Mouse (Mus musculus) liver, embryonic 12.5 days (tissue): ENCODE results near the gene Trpm3. TPM values are rescaled to one million over a fixed set of nuclear protein-coding genes. Genes with fewer than 3 reads are reported as not detected.

Experiments
- ATAC-seq: fragments of 200-750 bp; cut with Nextera tagmentation; 2 replicates; pipeline ENCODE4 v1.8.0; 2017; ENCODE audit warnings: moderate number of reproducible peaks, mild to moderate bottlenecking, moderate library complexity
- H3K27ac ChIP-seq: fragments of 300-500 bp; sonication (generic); 2 replicates; pipeline ENCODE4 v1.5.1; 2016; ENCODE audit warnings: mild to moderate bottlenecking
- H3K27me3 ChIP-seq: fragments of 300-500 bp; sonication (generic); replicated peaks from 2 replicates; pipeline ENCODE4 v1.6.1; 2016; ENCODE audit warnings: mild to moderate bottlenecking, moderate library complexity
- H3K36me3 ChIP-seq: fragments of 300-500 bp; sonication (generic); 2 replicates; pipeline ENCODE4 v1.6.1; 2016; ENCODE audit warnings: mild to moderate bottlenecking, moderate library complexity
- H3K4me1 ChIP-seq: fragments of 300-500 bp; sonication (generic); 2 replicates; pipeline ENCODE4 v1.6.1; 2016
- H3K4me2 ChIP-seq: fragments of 300-500 bp; sonication (generic); 2 replicates; pipeline ENCODE4 v1.6.1; 2016; ENCODE audit warnings: mild to moderate bottlenecking, moderate library complexity
- H3K4me3 ChIP-seq: fragments of 300-500 bp; sonication (generic); 2 replicates; pipeline ENCODE4 v1.5.1; 2016; ENCODE audit warnings: mild to moderate bottlenecking, moderate library complexity
- H3K9ac ChIP-seq: fragments of 300-500 bp; sonication (generic); 2 replicates; pipeline ENCODE4 v1.6.1; 2016; ENCODE audit warnings: mild to moderate bottlenecking, moderate library complexity
- H3K9me3 ChIP-seq: fragments of 300-500 bp; sonication (generic); replicated peaks from 2 replicates; pipeline ENCODE4 v1.6.1; 2016; ENCODE audit warnings: mild to moderate bottlenecking, moderate library complexity
- WGBS: fragments of 180-500 bp; shearing (Covaris S2); methylation state at CpG from one replicate; pipeline ENCODE4 v1.1.7; 2016; ENCODE audit not compliant: insufficient replicate concordance; 5-methylcytosine and 5-hydroxymethylcytosine counted together
- polyA plus RNA-seq: library from polyadenylated mRNA; unstranded; fragments of >200 nt; fragmentation: Nextera tagmentation; extraction: Ambion mirVana; gene quantifications from 2 replicates; pipeline ENCODE4 v1.2.1, GENCODE M21; 2016

Gene Trpm3
- polyA plus RNA-seq, 1 experiment from 2014 or later = not detected

DNA sequence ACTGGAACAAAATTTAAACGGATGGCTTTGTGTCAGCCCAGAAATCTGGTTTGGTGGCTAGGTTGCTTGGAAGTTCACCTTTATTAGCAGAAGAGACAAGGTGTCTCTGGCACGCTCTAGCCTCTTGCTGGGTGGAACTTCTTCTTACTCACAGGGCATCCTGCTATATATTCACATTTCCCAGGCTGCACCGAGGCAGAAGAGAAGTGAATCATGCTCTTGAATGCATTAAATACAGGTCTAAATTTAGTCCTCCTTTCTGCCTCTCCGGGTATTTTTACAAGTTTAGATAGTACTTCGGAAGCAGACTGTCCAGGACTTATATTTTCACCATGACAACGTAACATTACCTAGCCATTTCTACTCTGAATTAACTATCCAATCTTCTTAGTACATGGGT, 790.9 kb downstream of the Trpm3 start:
- no peak for ATAC-seq
- 71% methylated on average over 6 of the region's 6 CpGs for WGBS

DNA sequence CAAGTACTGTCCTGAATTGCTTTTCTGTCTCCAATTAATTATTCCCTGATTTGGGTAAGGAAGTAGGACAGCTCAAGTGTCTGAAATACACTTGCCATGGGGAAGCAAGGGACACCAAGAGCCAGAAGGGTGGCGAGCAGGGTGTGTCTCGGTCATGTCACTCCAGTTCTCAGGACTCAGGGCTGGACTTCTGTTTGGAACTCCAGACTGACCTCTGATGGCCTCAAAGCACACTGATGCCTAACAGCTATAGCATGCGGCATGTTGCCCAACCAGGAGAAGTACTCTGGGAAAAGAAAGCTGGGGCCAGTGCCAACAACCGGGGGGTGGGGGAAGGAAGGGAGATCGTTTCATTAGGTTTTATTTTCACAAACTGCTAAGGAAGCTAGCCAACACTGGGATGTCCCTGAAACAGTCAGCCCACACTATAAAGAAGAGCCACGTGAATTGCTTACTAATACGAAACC, 791.6 kb downstream of the Trpm3 start:
- H3K4me2 ChIP-seq = no peak overlapping the region
- no peak overlapping the region for H3K9ac ChIP-seq
- 67% methylated on average over 7 of the region's 7 CpGs for WGBS

More for the DNA sequence above, 790.9 kb downstream of the Trpm3 start:
- H3K4me2 ChIP-seq = no peak overlapping the region
- H3K27me3 ChIP-seq = no peaks in the 10 kb centered on the region
- H3K4me1 ChIP-seq = no peaks in the 10 kb centered on the region
- no peak overlapping the region for H3K9ac ChIP-seq
- H3K4me3 ChIP-seq = no peak overlapping the region
- no peaks in the 10 kb centered on the region for H3K9me3 ChIP-seq
- H3K27ac ChIP-seq = no peak overlapping the region
- no peaks in the 10 kb centered on the region for H3K36me3 ChIP-seq

GRCm38 (mm10) chr19:22931006-22931405, 792.2 kb downstream of the Trpm3 start:
- ATAC-seq = no peak
- H3K4me3 ChIP-seq = no peak overlapping the region
- H3K36me3 ChIP-seq = no peaks in the 10 kb centered on the region
- no peaks in the 10 kb centered on the region for H3K9me3 ChIP-seq
- H3K9ac ChIP-seq = no peak overlapping the region
- no peak overlapping the region for H3K4me2 ChIP-seq
- H3K4me1 ChIP-seq = no peaks in the 10 kb centered on the region
- H3K27ac ChIP-seq = no peak overlapping the region
- no peaks in the 10 kb centered on the region for H3K27me3 ChIP-seq
- WGBS = 69% methylated on average over 6 of the region's 6 CpGs

More for the DNA sequence above, 791.6 kb downstream of the Trpm3 start:
- no peaks in the 10 kb centered on the region for H3K27me3 ChIP-seq
- H3K4me3 ChIP-seq = no peak overlapping the region
- ATAC-seq = no peak
- H3K4me1 ChIP-seq = no peaks in the 10 kb centered on the region
- no peaks in the 10 kb centered on the region for H3K9me3 ChIP-seq
- H3K36me3 ChIP-seq = no peaks in the 10 kb centered on the region
- H3K27ac ChIP-seq = no peak overlapping the region

DNA sequence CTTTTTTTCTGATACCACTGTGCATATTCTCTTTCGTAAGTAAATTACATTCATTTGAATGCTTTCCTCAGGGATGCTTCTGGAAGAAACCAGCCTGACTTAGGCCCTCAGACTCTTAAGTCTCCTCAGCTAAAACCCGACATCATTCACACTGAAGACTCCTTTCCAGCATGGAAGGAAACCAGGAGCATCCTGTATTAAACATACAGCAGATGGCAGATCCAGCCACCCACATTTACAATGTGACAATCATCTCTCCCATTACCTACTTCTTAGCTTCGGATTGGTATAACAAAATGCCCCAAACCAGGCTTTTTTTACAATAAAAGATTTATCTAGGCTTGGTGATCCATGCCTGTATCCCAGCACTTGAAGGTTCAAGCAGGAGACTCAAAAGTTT, 796.2 kb downstream of the Trpm3 start:
- no peak for ATAC-seq
- WGBS = 63% methylated on average over 3 of the region's 3 CpGs
- no peak overlapping the region for H3K9ac ChIP-seq
- H3K36me3 ChIP-seq = no peaks in the 10 kb centered on the region
- H3K9me3 ChIP-seq = no peaks in the 10 kb centered on the region
- no peak overlapping the region for H3K4me2 ChIP-seq
- no peak overlapping the region for H3K4me3 ChIP-seq
- H3K27me3 ChIP-seq = no peaks in the 10 kb centered on the region
- H3K4me1 ChIP-seq = no peaks in the 10 kb centered on the region
- H3K27ac ChIP-seq = no peak overlapping the region

- Histone ChIP-seq H3K27me3 (no peaks in the 10 kb centered on the region), H3K36me3 (no peaks in the 10 kb centered on the region), H3K4me1 (no peaks in the 10 kb centered on the region), H3K9ac (no peak overlapping the region), H3K27ac (no peak overlapping the region), H3K9me3 (no peaks in the 10 kb centered on the region), H3K4me3 (no peak overlapping the region), H3K4me2 (no peak overlapping the region)
- no peak for ATAC-seq
- WGBS = 55% methylated on average over 14 of the region's 14 CpGs
Measured at GRCm38 (mm10) chr19:22938848-22939724, 800.2 kb downstream of the Trpm3 start.

DNA sequence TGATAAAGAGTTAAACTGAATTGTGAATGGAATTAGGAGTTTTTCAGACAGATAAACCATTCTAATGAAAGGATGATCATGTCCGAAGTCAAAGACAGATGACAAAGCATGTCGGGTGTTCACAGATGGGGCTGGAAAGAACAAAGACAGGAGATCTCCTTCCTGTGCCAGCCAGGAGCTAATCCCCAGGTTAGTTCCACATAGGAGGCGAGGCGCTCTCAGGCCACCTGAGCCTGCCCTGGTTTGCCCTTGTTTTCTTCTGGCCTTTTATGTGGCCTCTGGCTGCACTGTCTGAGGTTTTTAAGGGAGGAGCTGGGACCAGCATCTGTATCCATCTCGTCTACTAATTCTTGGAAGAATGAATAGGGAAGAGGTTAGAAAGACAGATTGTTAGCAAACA, 801.0 kb downstream of the Trpm3 start:
- H3K4me2 ChIP-seq = no peak overlapping the region
- no peaks in the 10 kb centered on the region for H3K36me3 ChIP-seq
- no peaks in the 10 kb centered on the region for H3K4me1 ChIP-seq
- no peak for ATAC-seq
- no peaks in the 10 kb centered on the region for H3K9me3 ChIP-seq
- no peak overlapping the region for H3K9ac ChIP-seq
- no peak overlapping the region for H3K4me3 ChIP-seq
- 51% methylated on average over 5 of the region's 5 CpGs for WGBS
- no peaks in the 10 kb centered on the region for H3K27me3 ChIP-seq
- no peak overlapping the region for H3K27ac ChIP-seq

DNA sequence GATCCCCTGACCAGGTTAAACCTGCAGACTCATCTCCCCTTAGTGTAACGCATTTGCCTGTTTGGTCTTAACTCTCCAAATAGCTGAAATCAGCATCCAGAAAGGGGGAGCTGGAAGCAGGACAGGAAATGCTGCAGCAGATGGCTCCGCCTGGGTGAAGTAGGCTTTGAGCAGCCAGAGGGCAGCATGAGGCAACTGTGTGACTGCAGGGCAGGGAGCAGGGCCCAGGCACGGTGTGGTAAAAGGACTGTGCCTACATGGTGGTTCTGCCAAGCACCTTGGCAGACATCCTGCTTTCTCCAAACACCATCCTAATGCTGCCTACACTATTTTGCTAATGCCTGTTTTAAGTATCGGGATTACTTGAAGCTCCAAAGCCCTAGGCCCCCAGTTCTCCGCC, 801.6 kb downstream of the Trpm3 start:
- Histone ChIP-seq H3K36me3 (no peaks in the 10 kb centered on the region), H3K27me3 (no peaks in the 10 kb centered on the region), H3K4me2 (no peak overlapping the region), H3K4me3 (no peak overlapping the region), H3K27ac (no peak overlapping the region), H3K4me1 (no peaks in the 10 kb centered on the region), H3K9ac (no peak overlapping the region), H3K9me3 (no peaks in the 10 kb centered on the region)
- WGBS = 35% methylated on average over 5 of the region's 5 CpGs
- ATAC-seq = no peak

GRCm38 (mm10) chr19:22940956-22941355, 802.1 kb downstream of the Trpm3 start:
- H3K36me3 ChIP-seq = no peaks in the 10 kb centered on the region
- no peaks in the 10 kb centered on the region for H3K27me3 ChIP-seq
- no peak for ATAC-seq
- H3K4me3 ChIP-seq = no peak overlapping the region
- H3K27ac ChIP-seq = no peak overlapping the region
- no peaks in the 10 kb centered on the region for H3K9me3 ChIP-seq
- H3K4me1 ChIP-seq = no peaks in the 10 kb centered on the region
- no peak overlapping the region for H3K9ac ChIP-seq
- no peak overlapping the region for H3K4me2 ChIP-seq
- 77% methylated on average over 9 of the region's 9 CpGs for WGBS

GRCm38 (mm10) chr19:22952480-22952879, 813.6 kb downstream of the Trpm3 start:
- Histone ChIP-seq H3K9me3 (no peaks in the 10 kb centered on the region), H3K27me3 (no peaks in the 10 kb centered on the region), H3K4me3 (no peak overlapping the region), H3K27ac (no peak overlapping the region), H3K9ac (no peak overlapping the region), H3K4me2 (no peak overlapping the region), H3K36me3 (no peaks in the 10 kb centered on the region), H3K4me1 (no peaks in the 10 kb centered on the region)
- 66% methylated on average over 3 of the region's 3 CpGs for WGBS
- ATAC-seq = no peak

DNA sequence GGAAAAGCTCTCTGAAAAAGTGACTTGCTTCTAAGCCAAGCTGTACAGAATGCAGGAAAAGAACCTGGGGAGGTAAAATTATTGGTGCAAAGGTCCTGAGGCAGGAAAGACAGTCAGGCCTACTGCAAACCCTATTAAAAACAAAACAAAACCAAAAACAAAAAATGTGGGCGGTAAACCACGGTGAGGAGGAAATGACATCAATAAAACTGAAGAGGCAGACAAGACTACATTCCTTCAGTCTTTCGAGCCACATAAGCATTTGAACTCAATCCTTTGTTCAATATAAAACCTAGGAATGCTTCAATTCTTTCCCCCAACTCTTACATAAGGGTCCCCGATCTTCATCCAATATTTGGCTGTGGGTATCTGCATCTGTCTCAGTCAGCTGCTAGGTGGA, 814.3 kb downstream of the Trpm3 start:
- no peaks in the 10 kb centered on the region for H3K9me3 ChIP-seq
- no peak overlapping the region for H3K9ac ChIP-seq
- no peaks in the 10 kb centered on the region for H3K36me3 ChIP-seq
- 68% methylated on average over 4 of the region's 4 CpGs for WGBS
- H3K27ac ChIP-seq = no peak overlapping the region
- no peaks in the 10 kb centered on the region for H3K4me1 ChIP-seq
- no peak overlapping the region for H3K4me2 ChIP-seq
- no peak for ATAC-seq
- no peak overlapping the region for H3K4me3 ChIP-seq
- H3K27me3 ChIP-seq = no peaks in the 10 kb centered on the region

- H3K36me3 ChIP-seq = no peaks in the 10 kb centered on the region
- H3K27me3 ChIP-seq = no peaks in the 10 kb centered on the region
- ATAC-seq = no peak
- H3K9ac ChIP-seq = no peak overlapping the region
- no peak overlapping the region for H3K27ac ChIP-seq
- WGBS = 64% methylated on average over 4 of the region's 4 CpGs
- H3K9me3 ChIP-seq = no peaks in the 10 kb centered on the region
- no peak overlapping the region for H3K4me2 ChIP-seq
- H3K4me3 ChIP-seq = no peak overlapping the region
- H3K4me1 ChIP-seq = no peaks in the 10 kb centered on the region
Measured at GRCm38 (mm10) chr19:22958414-22958813, 819.6 kb downstream of the Trpm3 start.

DNA sequence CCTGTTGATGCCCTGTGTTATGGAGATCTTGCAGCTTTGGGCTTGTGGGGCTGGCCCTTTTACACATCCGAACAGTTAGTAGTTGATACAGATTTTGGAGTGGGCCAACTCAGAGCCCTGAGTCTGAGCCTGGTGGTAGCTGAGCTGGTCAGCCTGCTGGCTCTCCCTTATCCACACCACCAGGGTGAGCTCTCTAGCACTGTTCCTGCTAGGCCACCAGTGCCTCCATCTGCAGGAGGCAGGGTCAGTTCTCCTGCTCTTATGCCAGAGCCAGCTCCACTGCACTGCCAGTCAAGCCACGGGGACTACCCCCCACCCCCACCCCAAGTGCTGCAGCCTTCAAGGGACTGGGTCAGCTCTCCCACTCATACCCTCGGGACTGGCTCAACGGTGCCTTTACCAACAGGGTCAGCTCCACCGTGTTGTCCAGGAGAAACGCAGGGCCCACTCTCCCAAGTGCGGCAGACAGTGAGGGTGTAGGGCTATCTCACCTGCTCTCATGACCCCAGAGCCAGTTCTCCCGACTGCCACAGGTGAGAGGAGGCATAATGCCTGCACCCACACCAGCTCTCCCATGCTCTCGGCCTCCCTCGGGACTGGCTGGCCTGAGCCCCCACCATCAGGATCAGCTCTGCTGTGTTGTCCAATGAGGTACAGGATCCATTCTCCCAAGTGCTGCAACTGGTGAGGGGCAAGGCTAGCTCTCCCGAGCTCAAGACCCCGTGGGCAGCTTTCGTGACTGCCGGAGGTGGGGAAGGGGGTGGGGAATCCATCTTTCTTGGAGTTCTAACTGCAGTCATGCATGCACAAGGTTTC, 821.8 kb downstream of the Trpm3 start:
- no peak overlapping the region for H3K4me2 ChIP-seq
- 71% methylated on average over 14 of the region's 14 CpGs for WGBS

More for the DNA sequence above, 821.8 kb downstream of the Trpm3 start:
- Histone ChIP-seq H3K4me1 (no peaks in the 10 kb centered on the region), H3K9ac (no peak overlapping the region), H3K36me3 (no peaks in the 10 kb centered on the region), H3K9me3 (no peaks in the 10 kb centered on the region), H3K27me3 (no peaks in the 10 kb centered on the region), H3K4me3 (no peak overlapping the region), H3K27ac (no peak overlapping the region)
- no peak for ATAC-seq
